Mouse (Mus musculus) heart, embryonic 12.5 days (tissue): ENCODE measurements around the gene Creb5. TPM values are rescaled to one million over a fixed set of nuclear protein-coding genes. Genes with fewer than 3 reads are reported as not detected.

Experiments used
- ATAC-seq: fragments of 200-750 bp; cut with Nextera tagmentation; 2 replicates; pipeline ENCODE4 v1.8.0; 2017; ENCODE audit warnings: moderate TSS enrichment, moderate library complexity; ENCODE audit not compliant: insufficient number of reproducible peaks, low FRiP score
- H3K27ac ChIP-seq: fragments of 300-500 bp; sonication (generic); 2 replicates; pipeline ENCODE4 v1.5.1; 2016; ENCODE audit warnings: mild to moderate bottlenecking, moderate library complexity; ENCODE audit not compliant: poor library complexity, severe bottlenecking
- H3K27me3 ChIP-seq: fragments of 300-500 bp; sonication (generic); replicated peaks from 2 replicates; pipeline ENCODE4 v1.6.1; 2016; ENCODE audit warnings: mild to moderate bottlenecking, moderate library complexity
- H3K36me3 ChIP-seq: fragments of 300-500 bp; sonication (generic); 2 replicates; pipeline ENCODE4 v1.6.1; 2016; ENCODE audit warnings: mild to moderate bottlenecking, moderate library complexity
- H3K4me1 ChIP-seq: fragments of 300-500 bp; sonication (generic); replicated peaks from 2 replicates; pipeline ENCODE4 v1.6.1; 2016; ENCODE audit warnings: mild to moderate bottlenecking
- H3K4me2 ChIP-seq: fragments of 300-500 bp; sonication (generic); 2 replicates; pipeline ENCODE4 v1.6.1; 2016; ENCODE audit warnings: mild to moderate bottlenecking, moderate library complexity
- H3K4me3 ChIP-seq: fragments of 300-500 bp; sonication (generic); 2 replicates; pipeline ENCODE4 v1.5.1; 2016; ENCODE audit warnings: mild to moderate bottlenecking
- H3K9ac ChIP-seq: fragments of 300-500 bp; sonication (generic); 2 replicates; pipeline ENCODE4 v1.6.1; 2016; ENCODE audit warnings: mild to moderate bottlenecking, moderate library complexity
- H3K9me3 ChIP-seq: fragments of 300-500 bp; sonication (generic); replicated peaks from 2 replicates; pipeline ENCODE4 v1.6.1; 2016; ENCODE audit warnings: mild to moderate bottlenecking, moderate library complexity
- WGBS: fragments of 180-500 bp; shearing (Covaris S2); methylation state at CpG from one replicate; pipeline ENCODE4 v1.1.7; 2016; 5-methylcytosine and 5-hydroxymethylcytosine counted together
- polyA plus RNA-seq: library from polyadenylated mRNA; unstranded; fragments of >200 nt; fragmentation: Nextera tagmentation; extraction: Ambion mirVana; gene quantifications from 2 replicates; pipeline ENCODE4 v1.2.1, GENCODE M21; 2016

Gene Creb5
- polyA plus RNA-seq, 1 experiment from 2014 or later = 34.9 TPM

GRCm38 (mm10) chr6:53730996-53731485 is 444.0 kb downstream of the Creb5 start:
- no peak for ATAC-seq
- WGBS = 77% methylated on average over 5 of the region's 5 CpGs
- Histone ChIP-seq H3K9me3 (no peaks in the 10 kb centered on the region; the same call in 1 of the 2 replicates), H3K4me3 (no peak overlapping the region), H3K36me3 (no peaks in the 10 kb centered on the region), H3K4me1 (peaks cover 21% of the 10 kb centered on the region), H3K4me2 (no peak overlapping the region), H3K27me3 (no peaks in the 10 kb centered on the region), H3K9ac (no peak overlapping the region), H3K27ac (no peak overlapping the region)

- no peak for ATAC-seq
- H3K27me3 ChIP-seq = no peaks in the 10 kb centered on the region
- WGBS = 55% methylated on average over 1 of the region's 1 CpGs
- H3K4me2 ChIP-seq = no peak overlapping the region
- H3K9me3 ChIP-seq = no peaks in the 10 kb centered on the region; the same call in 1 of the 2 replicates
- H3K4me1 ChIP-seq = peaks cover 7% of the 10 kb centered on the region; the same call in 1 of the 2 replicates
- no peak overlapping the region for H3K9ac ChIP-seq
- H3K4me3 ChIP-seq = no peak overlapping the region
- H3K27ac ChIP-seq = no peak overlapping the region
- H3K36me3 ChIP-seq = no peaks in the 10 kb centered on the region
Observed at GRCm38 (mm10) chr6:53733546-53733945, 446.5 kb downstream of the Creb5 start.

GRCm38 (mm10) chr6:53733999-53734398 is 446.9 kb downstream of the Creb5 start:
- Histone ChIP-seq H3K9ac (no peak overlapping the region), H3K4me2 (no peak overlapping the region), H3K4me1 (peaks cover 4% of the 10 kb centered on the region; the same call in 1 of the 2 replicates), H3K27ac (no peak overlapping the region), H3K9me3 (no peaks in the 10 kb centered on the region; the same call in 1 of the 2 replicates), H3K36me3 (no peaks in the 10 kb centered on the region), H3K27me3 (no peaks in the 10 kb centered on the region), H3K4me3 (no peak overlapping the region)
- no peak for ATAC-seq
- 27% methylated on average over 4 of the region's 4 CpGs for WGBS

- Histone ChIP-seq H3K9me3 (no peaks in the 10 kb centered on the region; the same call in 1 of the 2 replicates), H3K36me3 (no peaks in the 10 kb centered on the region), H3K27ac (no peak overlapping the region), H3K4me3 (no peak overlapping the region), H3K9ac (no peak overlapping the region), H3K4me2 (no peak overlapping the region), H3K27me3 (no peaks in the 10 kb centered on the region), H3K4me1 (peaks cover 4% of the 10 kb centered on the region; the same call in 1 of the 2 replicates)
- 74% methylated on average over 6 of the region's 6 CpGs for WGBS
- ATAC-seq = no peak
Observed at GRCm38 (mm10) chr6:53735696-53736095, 448.6 kb downstream of the Creb5 start.

- no peak for ATAC-seq
- no peak overlapping the region for H3K27ac ChIP-seq
- no peak overlapping the region for H3K4me3 ChIP-seq
- H3K9ac ChIP-seq = no peak overlapping the region
- H3K36me3 ChIP-seq = no peaks in the 10 kb centered on the region
- H3K4me1 ChIP-seq = peaks cover 4% of the 10 kb centered on the region; the same call in 1 of the 2 replicates
- H3K4me2 ChIP-seq = no peak overlapping the region
- no peaks in the 10 kb centered on the region for H3K27me3 ChIP-seq
- no peaks in the 10 kb centered on the region for H3K9me3 ChIP-seq
Observed at GRCm38 (mm10) chr6:53738206-53738605, 451.1 kb downstream of the Creb5 start.

GRCm38 (mm10) chr6:53741222-53741621 is 454.2 kb downstream of the Creb5 start:
- no peaks in the 10 kb centered on the region for H3K4me1 ChIP-seq
- no peak overlapping the region for H3K27ac ChIP-seq
- no peaks in the 10 kb centered on the region for H3K9me3 ChIP-seq
- H3K36me3 ChIP-seq = no peaks in the 10 kb centered on the region
- no peak overlapping the region for H3K4me3 ChIP-seq
- no peak for ATAC-seq
- H3K27me3 ChIP-seq = no peaks in the 10 kb centered on the region
- H3K9ac ChIP-seq = no peak overlapping the region
- no peak overlapping the region for H3K4me2 ChIP-seq
- 87% methylated on average over 3 of the region's 3 CpGs for WGBS

Other genes with a start within 250 kb of the Creb5 start
- 11.5 and 13.7 TPM in 2 replicates for gene Jazf1, start 218.6 kb upstream of the Creb5 start, polyA plus RNA-seq